Mouse (Mus musculus) T-helper 1 cell (primary cell): ENCODE measurements around the gene Tent2.

Experiments used
- in situ Hi-C: fragments of 300-600 bp; cut with MboI, MseI; formaldehyde crosslinking; loops from one replicate; pipeline ENCODE4 v1.15.1; 2025; ENCODE audit warnings: high pct_unique_total_duplicates

The Tent2 gene

GRCm38 (mm10) chr13:93143819-93144283 lies 48.3 kb downstream of the Tent2 start:
- in situ Hi-C loops: no loop called here

- in situ Hi-C loops: no loop called here
Measured at GRCm38 (mm10) chr13:93141184-93141583, 51.0 kb downstream of the Tent2 start.

GRCm38 (mm10) chr13:93138059-93138458 lies 54.1 kb downstream of the Tent2 start:
- in situ Hi-C loops: loop anchor here (5.0 to 10.0 kb wide), 2 partner anchors 51 to 143 kb away; no protein-coding TSS in a partner anchor

GRCm38 (mm10) chr13:93137098-93137497 lies 55.1 kb downstream of the Tent2 start:
- in situ Hi-C loops: loop anchor here (5.0 to 10.0 kb wide), 2 partner anchors 50 to 142 kb away; no protein-coding TSS in a partner anchor

- in situ Hi-C loops: loop anchor here (5.0 to 10.0 kb wide), 2 partner anchors 49 to 141 kb away; no protein-coding TSS in a partner anchor
Measured at GRCm38 (mm10) chr13:93136251-93136650, 55.9 kb downstream of the Tent2 start.

- in situ Hi-C loops: loop anchor here (5.0 to 10.0 kb wide), 2 partner anchors 48 to 141 kb away; no protein-coding TSS in a partner anchor
Measured at GRCm38 (mm10) chr13:93135501-93135900, 56.7 kb downstream of the Tent2 start.

- in situ Hi-C loops: loop anchor here (10.0 kb wide), 1 partner anchor 136 kb away; no protein-coding TSS in a partner anchor
Measured at GRCm38 (mm10) chr13:93130674-93131073, 61.5 kb downstream of the Tent2 start.

GRCm38 (mm10) chr13:93128961-93129360 lies 63.2 kb downstream of the Tent2 start:
- in situ Hi-C loops: no loop called here

- in situ Hi-C loops: no loop called here
Measured at GRCm38 (mm10) chr13:93128111-93128860, 63.9 kb downstream of the Tent2 start.

GRCm38 (mm10) chr13:93122321-93122720 lies 69.9 kb downstream of the Tent2 start:
- in situ Hi-C loops: no loop called here

- in situ Hi-C loops: no loop called here
Measured at GRCm38 (mm10) chr13:93117241-93117640, 74.9 kb downstream of the Tent2 start.

- in situ Hi-C loops: no loop called here
Measured at GRCm38 (mm10) chr13:93102340-93103090, 89.7 kb downstream of the Tent2 start.

- in situ Hi-C loops: no loop called here
Measured at GRCm38 (mm10) chr13:93098596-93098995, 93.6 kb downstream of the Tent2 start.

- in situ Hi-C loops: no loop called here
Measured at GRCm38 (mm10) chr13:93096643-93097042, 95.5 kb downstream of the Tent2 start.
